Comparison of ENCODE assay signal across 10 mouse cellular contexts in genomic region chr2:60071813-60072212, GRCm38 (mm10).
DNase-seq lines count a peak whose midpoint lies in the region; ATAC-seq lines count a peak whose summit lies in the region.
"Had no signal": no experiment of that assay in that cellular context is flagged by ENCODE, and none has a peak within 500 bp of the region (broad histone marks: within the 10 kb centered on the region; RNA-seq: fewer than 3 reads in every experiment).

No protein-coding gene starts in this region.

- peaks cover 14% of the 10 kb centered on the region for H3K36me3 ChIP-seq in megakaryocyte, embryonic 14.5 days (replicated peaks; ENCODE audit: low read length)
- H3K36me3 ChIP-seq in intestine, embryonic 16.5 days (ENCODE audit: control insufficient read depth, insufficient read depth, low read length): no peaks in the 10 kb centered on the region

- peak; percentile 67 to 71 for DNase-seq in B cell, adult 2 months
- peak; percentile 48 for DNase-seq in c-Kit-positive CD71-negative TER-119-negative erythroid progenitor cells, embryonic 14.5 days (ENCODE audit: low read depth)
- peak; percentile 35 for DNase-seq in kidney, postnatal 10 days
- DNase-seq in yolk sac, embryonic 10.5 days (ENCODE audit: low spot score): no peak
- no peak for DNase-seq in urinary bladder, postnatal 14 days (ENCODE audit: low spot score)
- DNase-seq in adrenal gland, adult 2 months: no peak

- no peaks in the 10 kb centered on the region for H3K27me3 ChIP-seq in megakaryocyte, embryonic 14.5 days (replicated peaks)
- H3K27me3 ChIP-seq in intestine, embryonic 16.5 days (replicated peaks; ENCODE audit: control insufficient read depth, insufficient read depth, low read length): no peaks in the 10 kb centered on the region
- H3K27me3 ChIP-seq: Patski had no signal

- WGBS in intestine, embryonic 16.5 days: 55% methylated on average over 8 of the region's 8 CpGs

- H3K27ac ChIP-seq in intestine, embryonic 16.5 days (ENCODE audit: low read length): no peak overlapping the region

- ATAC-seq in intestine, embryonic 16.5 days: no peak
- ATAC-seq: Patski had no signal

- H3K9ac ChIP-seq in intestine, embryonic 16.5 days (ENCODE audit: low read depth, low read length): no peak overlapping the region

- no peaks in the 10 kb centered on the region for H3K9me3 ChIP-seq in megakaryocyte, embryonic 14.5 days
- no peaks in the 10 kb centered on the region for H3K9me3 ChIP-seq in intestine, embryonic 16.5 days (ENCODE audit: control insufficient read depth, low read length)

- H3K4me2 ChIP-seq in intestine, embryonic 16.5 days (ENCODE audit: low read depth, low read length): no peak overlapping the region
- H3K4me2 ChIP-seq: midbrain, embryonic 11.5 days had no signal

- peak overlapping the region; percentile 84 for H3K4me3 ChIP-seq in megakaryocyte, embryonic 14.5 days (replicated peaks)
- no peak overlapping the region for H3K4me3 ChIP-seq in intestine, embryonic 16.5 days (ENCODE audit: low read length)

- peaks cover 60% of the 10 kb centered on the region for H3K4me1 ChIP-seq in megakaryocyte, embryonic 14.5 days
- H3K4me1 ChIP-seq in intestine, embryonic 16.5 days (ENCODE audit: control insufficient read depth, insufficient read depth, low read length): peaks cover 4% of the 10 kb centered on the region; the same call in 1 of the 2 replicates

Comparison
In these comparisons a context has a peak if more than half of its experiments do, and no peak if none do; other contexts are left out.
1. DNase-seq: peak in B cell, adult 2 months (2 of 2), c-Kit-positive CD71-negative TER-119-negative erythroid progenitor cells, embryonic 14.5 days (single experiment) and kidney, postnatal 10 days (single experiment); none in yolk sac, embryonic 10.5 days (single experiment), urinary bladder, postnatal 14 days (single experiment) and adrenal gland, adult 2 months (single experiment).